Mouse (Mus musculus) megakaryocyte, embryonic 14.5 days (primary cell): ENCODE results near the gene Gramd1a.

Source experiments
- FLI1 ChIP-seq: IDR thresholded peaks from 2 replicates; pipeline ENCODE4 v1.6.1; 2012; ENCODE audit warnings: low read length, inconsistent platforms, mixed read lengths
- GATA1 ChIP-seq: IDR thresholded peaks from 3 replicates; pipeline ENCODE4 v1.6.1; 2012; ENCODE audit warnings: mixed read lengths, low read length, inconsistent platforms, borderline replicate concordance

DNA sequence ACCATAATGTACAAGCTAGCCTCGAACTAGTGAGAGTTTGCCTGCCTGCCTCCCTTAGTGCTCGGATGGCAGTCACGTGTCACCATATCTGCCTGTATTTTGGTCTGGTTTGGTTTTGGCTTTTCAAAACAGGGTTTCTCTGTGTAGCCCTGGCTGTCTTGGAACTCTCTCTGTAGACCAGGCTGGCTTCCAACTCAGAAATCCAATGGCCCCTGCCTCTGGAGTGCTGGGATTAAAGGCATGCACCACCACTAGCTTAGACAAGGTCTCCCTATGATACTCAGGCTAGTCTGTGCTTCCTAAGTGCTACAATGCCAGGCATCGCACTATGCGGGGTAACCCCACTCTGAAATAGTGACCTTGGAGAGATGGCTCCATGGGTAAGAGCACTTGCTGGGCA lies 45.9 kb downstream of the Gramd1a start:
- no peak for TF ChIP-seq GATA1
- no peak for TF ChIP-seq FLI1
